Mouse (Mus musculus) spleen, adult 2 months (tissue): ENCODE results near the gene Lcmt1.

Experiments
- CTCF ChIP-seq: fragments of 200-500 bp; IDR thresholded peaks from 2 replicates; pipeline ENCODE4 v1.5.1; 2011; ENCODE audit warnings: mild to moderate bottlenecking, inconsistent platforms; ENCODE audit not compliant: insufficient read depth, insufficient read length, insufficient replicate concordance; ENCODE audit errors: extremely low read depth
- POLR2A ChIP-seq: fragments of 200-500 bp; IDR thresholded peaks from 2 replicates; pipeline ENCODE4 v1.6.1; 2011; ENCODE audit warnings: low read depth, low read length, inconsistent platforms

GRCm38 (mm10) chr7:123359101-123359500, 10.5 kb upstream of the Lcmt1 start:
- TF ChIP-seq POLR2A (no peak), CTCF (no peak)
